Mouse (Mus musculus) embryonic fibroblast, embryonic 13.5 days (primary cell): Measurements from ENCODE around the gene Hist1h2ag.
"Not testable (repeated sequence)": the region's sequence is repeated elsewhere in the genome, so short reads cannot be mapped to it uniquely, and the experiment has no call there.

ENCODE experiments used
- CTCF ChIP-seq: IDR thresholded peaks from 2 replicates; pipeline ENCODE4 v1.5.1; 2011; ENCODE audit warnings: mild to moderate bottlenecking, control low read depth, low read length, moderate library complexity, borderline replicate concordance; ENCODE audit not compliant: insufficient read depth
- POLR2A ChIP-seq: IDR thresholded peaks from 2 replicates; pipeline ENCODE4 v1.6.1; 2011; ENCODE audit warnings: low read depth, mild to moderate bottlenecking, control low read depth, low read length, moderate library complexity

DNA sequence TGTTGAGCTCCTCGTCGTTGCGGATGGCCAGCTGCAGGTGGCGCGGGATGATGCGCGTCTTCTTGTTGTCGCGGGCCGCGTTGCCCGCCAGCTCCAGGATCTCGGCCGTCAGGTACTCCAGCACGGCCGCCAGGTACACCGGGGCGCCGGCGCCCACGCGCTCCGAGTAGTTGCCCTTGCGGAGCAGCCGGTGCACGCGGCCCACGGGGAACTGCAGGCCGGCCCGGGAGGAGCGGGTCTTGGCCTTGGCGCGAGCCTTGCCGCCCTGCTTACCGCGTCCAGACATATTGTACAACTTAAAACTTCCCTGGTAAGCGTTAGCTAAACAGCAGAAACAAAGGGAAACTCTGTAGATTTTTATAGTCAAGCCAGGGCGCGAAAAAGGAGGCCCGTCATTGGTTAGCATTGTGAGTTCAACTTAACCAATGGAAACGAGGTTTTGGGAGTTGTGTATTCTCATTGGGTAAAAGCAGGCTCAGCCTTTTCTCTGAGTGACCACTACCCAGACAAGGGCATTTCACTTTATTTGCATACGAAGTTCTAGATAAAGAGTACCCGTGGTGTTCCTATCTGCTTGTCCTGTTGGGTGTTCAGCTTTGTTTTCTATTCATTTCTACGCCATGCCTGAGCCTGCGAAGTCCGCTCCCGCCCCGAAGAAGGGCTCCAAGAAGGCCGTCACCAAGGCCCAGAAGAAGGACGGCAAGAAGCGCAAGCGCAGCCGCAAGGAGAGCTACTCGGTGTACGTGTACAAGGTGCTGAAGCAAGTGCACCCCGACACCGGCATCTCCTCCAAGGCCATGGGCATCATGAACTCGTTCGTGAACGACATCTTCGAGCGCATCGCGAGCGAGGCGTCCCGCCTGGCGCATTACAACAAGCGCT, 7.2 kb downstream of the Hist1h2ag start, which contains the start of the genes Hist1h2ah and Hist1h2bk:
- TF ChIP-seq CTCF = not testable (repeated sequence)
- peak; percentile 56 for TF ChIP-seq POLR2A
